Mouse (Mus musculus) stomach, postnatal 0 days (tissue): ENCODE results near the gene Defb13.

Experiments
- CTCF ChIP-seq: IDR thresholded peaks from 2 replicates; pipeline ENCODE4 v1.5.1; 2016; ENCODE audit warnings: antibody characterized with exemption, low read depth, mild to moderate bottlenecking, moderate library complexity
- EP300 ChIP-seq: optimal IDR thresholded peaks from 2 replicates; pipeline ENCODE3; 2016; ENCODE audit warnings: antibody characterized with exemption

DNA sequence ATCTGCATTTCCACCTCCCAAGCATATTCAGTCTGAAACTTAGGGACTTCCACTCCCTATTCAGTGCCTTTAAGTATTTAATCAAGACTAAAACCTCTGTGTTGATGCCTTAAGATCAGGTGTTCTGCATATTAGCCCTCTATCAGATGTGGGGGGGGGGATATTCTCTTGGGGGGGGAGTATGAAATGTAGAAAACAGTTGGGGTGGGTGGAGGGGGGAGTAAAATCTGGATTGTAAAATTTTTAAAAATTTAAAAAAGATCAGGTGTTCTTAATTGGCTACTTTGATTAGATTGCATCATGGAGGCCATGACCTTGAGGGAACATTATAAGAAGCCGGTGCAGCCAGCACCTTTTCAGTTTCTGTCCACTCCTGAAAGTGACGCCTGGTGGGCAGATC, 11.9 kb downstream of the Defb13 start, which contains the start of gene Fam90a1a:
- no peak for TF ChIP-seq CTCF
- TF ChIP-seq EP300: no peak
